Mouse (Mus musculus) heart, adult 2 months (tissue): ENCODE data around the gene Slc1a5. TPM values are rescaled to one million over a fixed set of nuclear protein-coding genes. Genes with fewer than 3 reads are reported as not detected.

Experiments used
- DNase-seq, 2 experiments: peaks; one replicate each; pipeline ENCODE4 v3.0.0; 2021
- H3K27ac ChIP-seq: fragments of 200-600 bp; 2 replicates; pipeline ENCODE4 v1.8.1; 2022
- H3K27me3 ChIP-seq: fragments of 200-500 bp; 2 replicates; pipeline ENCODE4 v1.6.1; 2012; ENCODE audit warnings: mild to moderate bottlenecking, low read length, inconsistent platforms, mixed read lengths; ENCODE audit not compliant: control insufficient read depth, insufficient read depth
- H3K36me3 ChIP-seq: fragments of 200-500 bp; 2 replicates; pipeline ENCODE4 v1.6.1; 2012; ENCODE audit warnings: low read length, inconsistent platforms; ENCODE audit not compliant: control insufficient read depth, insufficient read depth
- H3K4me1 ChIP-seq: fragments of 200-500 bp; 2 replicates; pipeline ENCODE4 v1.6.1; 2011; ENCODE audit warnings: low read length; ENCODE audit not compliant: control insufficient read depth, insufficient read depth
- H3K4me3 ChIP-seq: fragments of 200-600 bp; 2 replicates; pipeline ENCODE4 v1.8.1; 2022
- H3K79me2 ChIP-seq: fragments of 200-500 bp; replicated peaks from 2 replicates; pipeline ENCODE4 v1.6.1; 2012; ENCODE audit warnings: mild to moderate bottlenecking, inconsistent platforms, low read length, moderate library complexity, mixed read lengths; ENCODE audit not compliant: control insufficient read depth, insufficient read depth
- H3K9ac ChIP-seq: fragments of 200-500 bp; 2 replicates; pipeline ENCODE4 v1.6.1; 2012; ENCODE audit warnings: low read depth, mild to moderate bottlenecking, control low read depth, inconsistent platforms, low read length, mixed read lengths
- CTCF ChIP-seq: fragments of 200-600 bp; IDR thresholded peaks from 2 replicates; pipeline ENCODE4 v1.8.1; 2022; ENCODE audit warnings: antibody characterized with exemption, mild to moderate bottlenecking, moderate library complexity
- EP300 ChIP-seq: fragments of 200-500 bp; IDR thresholded peaks from 2 replicates; pipeline ENCODE4 v1.6.1; 2011; ENCODE audit warnings: low read depth, low read length, control low read depth; ENCODE audit not compliant: insufficient read depth
- POLR2A ChIP-seq: fragments of 200-500 bp; IDR thresholded peaks from 2 replicates; pipeline ENCODE4 v1.6.1; 2011; ENCODE audit warnings: mild to moderate bottlenecking, low read depth, low read length, control low read depth; ENCODE audit not compliant: insufficient read depth
- WGBS: fragments of 180-500 bp; shearing (Covaris S2); methylation state at CpG from one replicate; pipeline ENCODE4 v1.1.7; 2018; 5-methylcytosine and 5-hydroxymethylcytosine counted together
- intact Hi-C: fragments of 180-260 bp; cut with DNase I; formaldehyde crosslinking; loops from one replicate; pipeline ENCODE4 v1.15.1; 2025
- polyA plus RNA-seq: library from polyadenylated mRNA; depleted of rRNA; stranded (reverse); fragments of >200 nt; gene quantifications from 2 replicates; pipeline ENCODE4 v1.2.3, GENCODE M21; 2012
- total RNA-seq, 2 experiments: library from RNA; stranded (reverse); gene quantifications; 2 replicates each; pipeline ENCODE4 v1.2.3; 2021

The Slc1a5 gene
- total and polyA plus RNA-seq, 3 experiments = 20.9 to 57.0 (median 26.1) TPM

- Histone ChIP-seq H3K9ac (no peak overlapping the region), H3K4me3 (no peak overlapping the region), H3K27me3 (no peaks in the 10 kb centered on the region), H3K27ac (peak overlapping the region; percentile 77), H3K4me1 (peaks cover 16% of the 10 kb centered on the region), H3K36me3 (no peaks in the 10 kb centered on the region; the same call in 1 of the 2 replicates), H3K79me2 (no peaks in the 10 kb centered on the region; the same call in 1 of the 2 replicates)
- WGBS = 20% methylated on average over 8 of the region's 8 CpGs
- TF ChIP-seq POLR2A (peak; percentile 53; the same call in 1 of the 2 replicates), EP300 (peak; percentile 88), CTCF (no peak)
- DNase-seq = peak; percentile 67 to 77
- intact Hi-C loops = no loop called here
These were observed 20.8 kb upstream of the Slc1a5 start for GRCm38 (mm10) chr7:16760292-16760691.

GRCm38 (mm10) chr7:16761005-16761481, 20.1 kb upstream of the Slc1a5 start:
- TF ChIP-seq EP300 = 0 out of 2 replicates have a peak, but pooled peaks have one; percentile 70
- TF ChIP-seq POLR2A = peak; percentile 24; the same call in 1 of the 2 replicates
- no peak for TF ChIP-seq CTCF
- 26% methylated on average over 10 of the region's 10 CpGs for WGBS
- peak overlapping the region; percentile 77 for H3K27ac ChIP-seq
- no peak overlapping the region for H3K4me3 ChIP-seq
- peaks cover 12% of the 10 kb centered on the region for H3K4me1 ChIP-seq
- no peaks in the 10 kb centered on the region; the same call in 1 of the 2 replicates for H3K79me2 ChIP-seq
- no peaks in the 10 kb centered on the region for H3K27me3 ChIP-seq
- no peaks in the 10 kb centered on the region; the same call in 1 of the 2 replicates for H3K36me3 ChIP-seq
- H3K9ac ChIP-seq = peak overlapping the region; percentile 4; the same call in 1 of the 2 replicates
- intact Hi-C loops = loop anchor here (1.0 kb wide), 1 partner anchor 20 kb away; the partner anchor contains the start of gene Slc1a5
- DNase-seq = peak; percentile 75 to 86

- H3K36me3 ChIP-seq = no peaks in the 10 kb centered on the region
- intact Hi-C loops = loop anchor here (1.0 kb wide), 1 partner anchor 20 kb away; the partner anchor contains the start of gene Slc1a5
- no peak overlapping the region for H3K4me3 ChIP-seq
- peaks cover 12% of the 10 kb centered on the region for H3K4me1 ChIP-seq
- no peak overlapping the region for H3K9ac ChIP-seq
- no peaks in the 10 kb centered on the region for H3K27me3 ChIP-seq
- H3K27ac ChIP-seq = peak overlapping the region; percentile 80
- 56% methylated on average over 5 of the region's 5 CpGs for WGBS
- H3K79me2 ChIP-seq = no peaks in the 10 kb centered on the region; the same call in 1 of the 2 replicates
- DNase-seq = peak; percentile 35 to 47
- TF ChIP-seq POLR2A (no peak), CTCF (no peak), EP300 (no peak)
These were observed 19.5 kb upstream of the Slc1a5 start for GRCm38 (mm10) chr7:16761630-16762029.

DNA sequence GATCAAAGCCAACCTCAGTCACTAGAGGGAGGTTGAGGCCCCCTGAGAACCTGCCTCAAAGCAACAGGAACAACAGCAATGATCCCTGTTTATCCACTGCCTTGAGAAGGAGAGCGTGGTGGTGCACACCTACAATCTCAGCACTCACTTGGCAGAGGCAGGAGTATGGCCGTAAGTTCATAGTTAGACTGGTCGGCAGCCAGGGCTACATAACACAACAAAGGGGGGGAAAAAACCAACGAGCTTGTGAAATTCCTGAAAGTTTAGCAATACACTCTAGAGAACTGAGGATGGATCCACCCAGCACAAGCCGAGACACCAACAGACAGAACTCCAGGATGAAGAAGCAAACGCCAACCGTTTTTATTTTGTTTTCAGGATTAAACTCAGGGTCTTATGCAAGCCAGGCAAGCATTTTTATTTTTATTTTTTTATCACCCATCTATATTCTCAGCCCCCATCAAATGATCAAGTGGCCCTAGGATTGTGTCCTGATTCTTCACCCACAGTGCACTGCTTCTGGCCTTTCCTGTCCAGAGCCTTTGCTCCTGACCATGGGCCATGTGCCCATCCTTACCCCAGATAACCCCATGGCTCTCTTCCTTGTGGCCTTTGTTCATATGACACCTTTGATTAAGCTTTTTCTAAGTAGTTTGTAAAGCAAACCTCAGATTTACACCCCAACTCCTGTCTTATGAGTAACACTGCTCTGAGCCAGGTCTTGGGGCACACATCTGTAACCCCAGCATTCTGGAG, 17.5 kb upstream of the Slc1a5 start:
- no peaks in the 10 kb centered on the region for H3K36me3 ChIP-seq
- H3K4me1 ChIP-seq = peaks cover 12% of the 10 kb centered on the region
- no peaks in the 10 kb centered on the region for H3K27me3 ChIP-seq
- intact Hi-C loops = no loop called here
- no peaks in the 10 kb centered on the region; the same call in 1 of the 2 replicates for H3K79me2 ChIP-seq
- H3K9ac ChIP-seq = no peak overlapping the region
- TF ChIP-seq POLR2A = no peak
- TF ChIP-seq CTCF = no peak
- TF ChIP-seq EP300 = no peak
- WGBS = 71% methylated on average over 7 of the region's 7 CpGs
- H3K27ac ChIP-seq = peak overlapping the region; percentile 48
- no peak overlapping the region for H3K4me3 ChIP-seq
- peak; percentile 56 to 60 for DNase-seq

- WGBS = 81% methylated on average over 2 of the region's 2 CpGs
- Histone ChIP-seq H3K4me1 (peaks cover 4% of the 10 kb centered on the region; the same call in 1 of the 2 replicates), H3K27me3 (no peaks in the 10 kb centered on the region), H3K36me3 (no peaks in the 10 kb centered on the region), H3K4me3 (no peak overlapping the region), H3K9ac (no peak overlapping the region), H3K79me2 (no peaks in the 10 kb centered on the region; the same call in 1 of the 2 replicates), H3K27ac (no peak overlapping the region)
- TF ChIP-seq POLR2A = no peak
- no peak for TF ChIP-seq EP300
- no peak for TF ChIP-seq CTCF
- intact Hi-C loops = no loop called here
- peak in 1 of 2 experiments; percentile 23 for DNase-seq
These were observed 14.7 kb upstream of the Slc1a5 start for GRCm38 (mm10) chr7:16766443-16766842.

DNA sequence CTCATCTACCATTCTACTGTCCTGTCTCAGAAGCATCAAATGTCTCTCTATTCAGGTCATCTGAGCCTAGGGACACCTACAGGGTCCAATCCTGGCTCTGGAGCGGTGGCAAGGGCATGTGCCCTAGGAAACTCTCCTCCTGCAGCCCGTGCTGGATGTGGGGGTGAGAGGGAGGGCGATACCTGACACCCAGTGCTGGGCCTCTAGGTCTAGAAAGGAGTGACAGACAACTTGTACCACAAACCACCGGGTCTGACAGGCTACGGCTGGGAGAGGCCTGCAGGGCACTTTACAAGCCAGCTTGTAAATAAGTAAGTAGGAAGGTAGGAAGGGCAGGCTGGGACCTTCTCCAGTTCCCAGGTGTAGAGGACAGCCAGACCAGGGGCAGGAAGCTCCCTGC, 5.3 kb upstream of the Slc1a5 start:
- no peak overlapping the region for H3K4me3 ChIP-seq
- TF ChIP-seq CTCF (no peak), POLR2A (no peak), EP300 (no peak)
- no peak overlapping the region for H3K27ac ChIP-seq
- peaks cover 3% of the 10 kb centered on the region for H3K4me1 ChIP-seq
- no peaks in the 10 kb centered on the region for H3K79me2 ChIP-seq
- no peaks in the 10 kb centered on the region for H3K27me3 ChIP-seq
- intact Hi-C loops = no loop called here
- WGBS = 72% methylated on average over 5 of the region's 5 CpGs
- DNase-seq = no peak
- no peaks in the 10 kb centered on the region for H3K36me3 ChIP-seq
- no peak overlapping the region for H3K9ac ChIP-seq
